Mouse (Mus musculus): ENCODE data around the gene Uso1. TPM values are rescaled to one million over a fixed set of nuclear protein-coding genes. Genes with fewer than 3 reads are reported as not detected.

Uso1 gene
- polyA plus RNA-seq, 1 experiment, result 10.1 TPM

GRCm38 (mm10) chr5:92144954-92145708 is 7.4 kb downstream of the Uso1 start:
- Histone ChIP-seq H3K27ac (ENCODE audit: insufficient read depth, low read length) (no peak overlapping the region), H3K36me3 (ENCODE audit: control insufficient read depth, insufficient read depth, low read length) (no peaks in the 10 kb centered on the region; the same call in 1 of the 2 replicates), H3K27me3 (ENCODE audit: control insufficient read depth, insufficient read depth, low read length) (no peaks in the 10 kb centered on the region), H3K4me1 (ENCODE audit: control insufficient read depth, insufficient read depth, insufficient read length) (peaks cover 9% of the 10 kb centered on the region; the same call in 1 of the 2 replicates), H3K4me3 (ENCODE audit: extremely low read depth, insufficient read depth, insufficient read length) (no peak overlapping the region)
- 73% methylated on average over 7 of the region's 7 CpGs for WGBS
- DNase-seq (ENCODE audit: low read depth in 1 of 2, low spot score in 2 of 2), result no peak
- no peak for TF ChIP-seq POLR2A (IDR thresholded peaks at IDR 0.05; ENCODE audit: low read depth, low read length)
- no peak for TF ChIP-seq CTCF (IDR thresholded peaks at IDR 0.05; ENCODE audit: extremely low read depth, insufficient read depth, insufficient read length, insufficient replicate concordance)

GRCm38 (mm10) chr5:92148248-92148647 is 10.5 kb downstream of the Uso1 start:
- TF ChIP-seq CTCF (IDR thresholded peaks at IDR 0.05; ENCODE audit: extremely low read depth, insufficient read depth, insufficient read length, insufficient replicate concordance), result no peak
- TF ChIP-seq POLR2A (IDR thresholded peaks at IDR 0.05; ENCODE audit: low read depth, low read length), result no peak
- peaks cover 9% of the 10 kb centered on the region; the same call in 1 of the 2 replicates for H3K4me1 ChIP-seq (ENCODE audit: control insufficient read depth, insufficient read depth, insufficient read length)
- H3K36me3 ChIP-seq (ENCODE audit: control insufficient read depth, insufficient read depth, low read length), result peaks cover 4% of the 10 kb centered on the region
- no peak overlapping the region for H3K27ac ChIP-seq (ENCODE audit: insufficient read depth, low read length)
- no peak overlapping the region for H3K4me3 ChIP-seq (ENCODE audit: extremely low read depth, insufficient read depth, insufficient read length)
- no peak for DNase-seq (ENCODE audit: low read depth in 1 of 2, low spot score in 2 of 2)
- 87% methylated on average over 3 of the region's 3 CpGs for WGBS
- H3K27me3 ChIP-seq (ENCODE audit: control insufficient read depth, insufficient read depth, low read length), result no peaks in the 10 kb centered on the region

- 79% methylated on average over 5 of the region's 5 CpGs for WGBS
- no peaks in the 10 kb centered on the region for H3K27me3 ChIP-seq (ENCODE audit: control insufficient read depth, insufficient read depth, low read length)
- DNase-seq (ENCODE audit: low read depth in 1 of 2, low spot score in 2 of 2), result no peak
- no peak for TF ChIP-seq CTCF (IDR thresholded peaks at IDR 0.05; ENCODE audit: extremely low read depth, insufficient read depth, insufficient read length, insufficient replicate concordance)
- TF ChIP-seq POLR2A (IDR thresholded peaks at IDR 0.05; ENCODE audit: low read depth, low read length), result no peak
- no peak overlapping the region for H3K27ac ChIP-seq (ENCODE audit: insufficient read depth, low read length)
- H3K4me3 ChIP-seq (ENCODE audit: extremely low read depth, insufficient read depth, insufficient read length), result no peak overlapping the region
- peaks cover 9% of the 10 kb centered on the region; the same call in 1 of the 2 replicates for H3K4me1 ChIP-seq (ENCODE audit: control insufficient read depth, insufficient read depth, insufficient read length)
- peaks cover 5% of the 10 kb centered on the region for H3K36me3 ChIP-seq (ENCODE audit: control insufficient read depth, insufficient read depth, low read length)
Observed at GRCm38 (mm10) chr5:92149330-92149982, 11.7 kb downstream of the Uso1 start.

- WGBS, result 86% methylated on average over 3 of the region's 3 CpGs
- Histone ChIP-seq H3K4me3 (ENCODE audit: extremely low read depth, insufficient read depth, insufficient read length) (no peak overlapping the region), H3K27me3 (ENCODE audit: control insufficient read depth, insufficient read depth, low read length) (no peaks in the 10 kb centered on the region), H3K27ac (ENCODE audit: insufficient read depth, low read length) (no peak overlapping the region), H3K4me1 (ENCODE audit: control insufficient read depth, insufficient read depth, insufficient read length) (peaks cover 1% of the 10 kb centered on the region; the same call in 1 of the 2 replicates), H3K36me3 (ENCODE audit: control insufficient read depth, insufficient read depth, low read length) (peaks cover 9% of the 10 kb centered on the region)
- no peak for DNase-seq (ENCODE audit: low read depth in 1 of 2, low spot score in 2 of 2)
- TF ChIP-seq CTCF (IDR thresholded peaks at IDR 0.05; ENCODE audit: extremely low read depth, insufficient read depth, insufficient read length, insufficient replicate concordance) (no peak), POLR2A (IDR thresholded peaks at IDR 0.05; ENCODE audit: low read depth, low read length) (no peak)
Observed at GRCm38 (mm10) chr5:92154861-92155260, 17.1 kb downstream of the Uso1 start.

GRCm38 (mm10) chr5:92165976-92166375 is 28.2 kb downstream of the Uso1 start:
- 73% methylated on average over 6 of the region's 6 CpGs for WGBS
- Histone ChIP-seq H3K36me3 (ENCODE audit: control insufficient read depth, insufficient read depth, low read length) (peaks cover 22% of the 10 kb centered on the region), H3K4me1 (ENCODE audit: control insufficient read depth, insufficient read depth, insufficient read length) (no peaks in the 10 kb centered on the region), H3K27me3 (ENCODE audit: control insufficient read depth, insufficient read depth, low read length) (no peaks in the 10 kb centered on the region), H3K27ac (ENCODE audit: insufficient read depth, low read length) (no peak overlapping the region; the same call in 1 of the 2 replicates), H3K4me3 (ENCODE audit: extremely low read depth, insufficient read depth, insufficient read length) (no peak overlapping the region)
- peak in 1 of 2 experiments; percentile 27 for DNase-seq (ENCODE audit: low read depth in 1 of 2, low spot score in 2 of 2)
- TF ChIP-seq POLR2A (IDR thresholded peaks at IDR 0.05; ENCODE audit: low read depth, low read length), result no peak
- TF ChIP-seq CTCF (IDR thresholded peaks at IDR 0.05; ENCODE audit: extremely low read depth, insufficient read depth, insufficient read length, insufficient replicate concordance), result no peak

- Histone ChIP-seq H3K4me3 (ENCODE audit: extremely low read depth, insufficient read depth, insufficient read length) (no peak overlapping the region), H3K27ac (ENCODE audit: insufficient read depth, low read length) (0 out of 2 replicates have a peak overlapping the region, but pooled peaks have one; percentile 18), H3K27me3 (ENCODE audit: control insufficient read depth, insufficient read depth, low read length) (no peaks in the 10 kb centered on the region), H3K4me1 (ENCODE audit: control insufficient read depth, insufficient read depth, insufficient read length) (no peaks in the 10 kb centered on the region), H3K36me3 (ENCODE audit: control insufficient read depth, insufficient read depth, low read length) (peaks cover 33% of the 10 kb centered on the region)
- WGBS, result 75% methylated on average over 8 of the region's 8 CpGs
- DNase-seq (ENCODE audit: low read depth in 1 of 2, low spot score in 2 of 2), result no peak
- no peak for TF ChIP-seq POLR2A (IDR thresholded peaks at IDR 0.05; ENCODE audit: low read depth, low read length)
- no peak for TF ChIP-seq CTCF (IDR thresholded peaks at IDR 0.05; ENCODE audit: extremely low read depth, insufficient read depth, insufficient read length, insufficient replicate concordance)
Observed at GRCm38 (mm10) chr5:92183071-92183830, 45.5 kb downstream of the Uso1 start.
